Mouse (Mus musculus) liver, embryonic 14.5 days (tissue): ENCODE measurements at regions not wholly inside any gene's neighbourhood (a gene's known extent, or its start where the extent isn't known, plus 50 kb on each side); places are given as distances from the start of the nearest gene placed in this dataset.

Experiments
- ATAC-seq: fragments of 200-750 bp; cut with Nextera tagmentation; 2 replicates; pipeline ENCODE4 v1.8.0; 2017; ENCODE audit warnings: moderate number of reproducible peaks, mild to moderate bottlenecking, moderate library complexity; ENCODE audit not compliant: insufficient read depth
- DNase-seq, 3 experiments: peaks; one replicate each; pipeline ENCODE4 v3.0.0-alpha.2; 2012 to 2013; ENCODE audit warnings: low read depth in 3 of 3, low spot score in 3 of 3
- H3K27ac ChIP-seq: fragments of 300-500 bp; sonication (generic); 2 replicates; pipeline ENCODE4 v1.5.1; 2014; ENCODE audit warnings: moderate library complexity, mild to moderate bottlenecking, control low read depth, inconsistent platforms
- H3K27me3 ChIP-seq: fragments of 300-500 bp; sonication (generic); 2 replicates; pipeline ENCODE4 v1.6.1; 2014; ENCODE audit warnings: mild to moderate bottlenecking, low read length, moderate library complexity; ENCODE audit not compliant: control insufficient read depth, insufficient read depth
- H3K36me3 ChIP-seq: fragments of 300-500 bp; sonication (generic); replicated peaks from 2 replicates; pipeline ENCODE4 v1.6.1; 2014; ENCODE audit warnings: low read depth; ENCODE audit not compliant: control insufficient read depth, insufficient read depth
- H3K4me1 ChIP-seq, 2 experiments: fragments of 200-500 bp in 1 of 2; fragments of 300-500 bp in 1 of 2; sonication (generic) in 1 of 2; replicated peaks; 2 replicates each; pipeline ENCODE4 v1.6.1; 2012 to 2014; ENCODE audit warnings: antibody characterized with exemption in 1 of 2, inconsistent platforms in 1 of 2, low read length in 1 of 2; ENCODE audit not compliant: control insufficient read depth in 2 of 2, insufficient read depth in 2 of 2
- H3K4me2 ChIP-seq: fragments of 300-500 bp; sonication (generic); 2 replicates; pipeline ENCODE4 v1.6.1; 2014; ENCODE audit warnings: low read depth, mild to moderate bottlenecking, control low read depth, moderate library complexity
- H3K4me3 ChIP-seq, 2 experiments: fragments of 200-500 bp in 1 of 2; fragments of 300-500 bp in 1 of 2; sonication (generic) in 1 of 2; 2 replicates each; pipeline ENCODE4 v1.5.1; 2012 to 2014; ENCODE audit warnings: low read depth in 2 of 2, low read length in 2 of 2, mild to moderate bottlenecking in 2 of 2, control low read depth in 1 of 2, inconsistent platforms in 1 of 2, moderate library complexity in 1 of 2; ENCODE audit not compliant: insufficient read depth in 1 of 2
- H3K9ac ChIP-seq: fragments of 300-500 bp; sonication (generic); replicated peaks from 2 replicates; pipeline ENCODE4 v1.6.1; 2014; ENCODE audit warnings: mild to moderate bottlenecking, control low read depth, moderate library complexity
- H3K9me3 ChIP-seq: fragments of 300-500 bp; sonication (generic); 2 replicates; pipeline ENCODE4 v1.6.1; 2016; ENCODE audit warnings: low read length, mixed read lengths; ENCODE audit not compliant: control insufficient read depth
- CTCF ChIP-seq: IDR thresholded peaks from 2 replicates; pipeline ENCODE4 v1.5.1; 2016; ENCODE audit warnings: antibody characterized with exemption, low read depth, control low read depth
- EP300 ChIP-seq: IDR thresholded peaks from 2 replicates; pipeline ENCODE4 v1.6.1; 2016; ENCODE audit warnings: antibody characterized with exemption, low read depth
- WGBS: fragments of 180-500 bp; shearing (Covaris S2); extraction: QIAGEN DNeasy Blood & Tissue Kit; methylation state at CpG from one replicate; pipeline ENCODE4 v1.1.7; 2014; ENCODE audit not compliant: insufficient replicate concordance; 5-methylcytosine and 5-hydroxymethylcytosine counted together

- 54% methylated on average over 5 of the region's 5 CpGs for WGBS
- Histone ChIP-seq H3K27ac (no peak overlapping the region), H3K9me3 (no peaks in the 10 kb centered on the region), H3K4me1 (no peaks in the 10 kb centered on the region), H3K4me3 (no peak overlapping the region), H3K4me2 (no peak overlapping the region), H3K27me3 (no peaks in the 10 kb centered on the region), H3K36me3 (no peaks in the 10 kb centered on the region), H3K9ac (no peak overlapping the region)
- TF ChIP-seq CTCF (no peak), EP300 (no peak)
- DNase-seq: no peak
- ATAC-seq: no peak
Measured at GRCm38 (mm10) chr11:44103188-44103840, 202.3 kb upstream of the Adra1b start.

- Histone ChIP-seq H3K4me1 (no peaks in the 10 kb centered on the region), H3K27me3 (no peaks in the 10 kb centered on the region), H3K9ac (no peak overlapping the region), H3K27ac (no peak overlapping the region), H3K4me2 (no peak overlapping the region), H3K36me3 (no peaks in the 10 kb centered on the region), H3K9me3 (no peaks in the 10 kb centered on the region), H3K4me3 (no peak overlapping the region)
- TF ChIP-seq EP300 (no peak), CTCF (no peak)
- DNase-seq (no peak), ATAC-seq (no peak)
Measured at GRCm38 (mm10) chr11:44103841-44104191, 202.8 kb upstream of the Adra1b start.

- H3K27ac ChIP-seq: no peak overlapping the region
- H3K36me3 ChIP-seq: no peaks in the 10 kb centered on the region
- H3K9ac ChIP-seq: no peak overlapping the region
- ATAC-seq: no peak
- no peak overlapping the region for H3K4me2 ChIP-seq
- no peak overlapping the region for H3K4me3 ChIP-seq
- H3K4me1 ChIP-seq: no peaks in the 10 kb centered on the region
- no peak for DNase-seq
- TF ChIP-seq EP300 (no peak), CTCF (no peak)
- 68% methylated on average over 1 of the region's 1 CpGs for WGBS
- no peaks in the 10 kb centered on the region for H3K9me3 ChIP-seq
- H3K27me3 ChIP-seq: no peaks in the 10 kb centered on the region
Measured at GRCm38 (mm10) chr11:44106231-44106630, 205.2 kb upstream of the Adra1b start.

- TF ChIP-seq EP300: no peak
- no peak for TF ChIP-seq CTCF
- Histone ChIP-seq H3K4me1 (no peaks in the 10 kb centered on the region), H3K9me3 (no peaks in the 10 kb centered on the region), H3K4me2 (no peak overlapping the region), H3K36me3 (no peaks in the 10 kb centered on the region), H3K4me3 (no peak overlapping the region), H3K27ac (no peak overlapping the region), H3K9ac (no peak overlapping the region), H3K27me3 (no peaks in the 10 kb centered on the region)
- no peak for ATAC-seq
- no peak for DNase-seq
- WGBS: 51% methylated on average over 5 of the region's 5 CpGs
Measured at GRCm38 (mm10) chr11:44111525-44111924, 210.5 kb upstream of the Adra1b start.

GRCm38 (mm10) chr11:44127088-44127487 is 226.1 kb upstream of the Adra1b start:
- Histone ChIP-seq H3K9me3 (no peaks in the 10 kb centered on the region), H3K4me1 (no peaks in the 10 kb centered on the region), H3K27ac (no peak overlapping the region), H3K36me3 (no peaks in the 10 kb centered on the region), H3K4me3 (no peak overlapping the region), H3K27me3 (no peaks in the 10 kb centered on the region), H3K4me2 (no peak overlapping the region), H3K9ac (no peak overlapping the region)
- DNase-seq (no peak), ATAC-seq (no peak)
- WGBS: 63% methylated on average over 9 of the region's 9 CpGs
- TF ChIP-seq CTCF (no peak), EP300 (no peak)
